Mouse (Mus musculus) lung, embryonic 15.5 days (tissue): Measurements from ENCODE around the gene Dnmt3l. TPM values are rescaled to one million over a fixed set of nuclear protein-coding genes. Genes with fewer than 3 reads are reported as not detected.
"Not testable (repeated sequence)": the region's sequence is repeated elsewhere in the genome, so short reads cannot be mapped to it uniquely, and the experiment has no call there.

Source experiments
- ATAC-seq: fragments of 200-750 bp; cut with Nextera tagmentation; 2 replicates; pipeline ENCODE4 v1.8.0; 2017; ENCODE audit warnings: moderate number of reproducible peaks, borderline replicate concordance; ENCODE audit not compliant: low FRiP score, low TSS enrichment; ENCODE audit errors: extremely low read depth
- H3K27ac ChIP-seq: fragments of 300-500 bp; sonication (generic); 2 replicates; pipeline ENCODE4 v1.5.1; 2015; ENCODE audit warnings: moderate library complexity, mild to moderate bottlenecking, inconsistent platforms
- H3K27me3 ChIP-seq: fragments of 300-500 bp; sonication (generic); 2 replicates; pipeline ENCODE4 v1.6.1; 2015; ENCODE audit warnings: inconsistent platforms
- H3K36me3 ChIP-seq: fragments of 300-500 bp; sonication (generic); 2 replicates; pipeline ENCODE4 v1.6.1; 2015; ENCODE audit warnings: inconsistent platforms
- H3K4me1 ChIP-seq: fragments of 300-500 bp; sonication (generic); 2 replicates; pipeline ENCODE4 v1.6.1; 2015; ENCODE audit warnings: inconsistent platforms
- H3K4me2 ChIP-seq: fragments of 300-500 bp; sonication (generic); 2 replicates; pipeline ENCODE4 v1.6.1; 2015; ENCODE audit warnings: inconsistent platforms, mild to moderate bottlenecking, moderate library complexity
- H3K4me3 ChIP-seq: fragments of 300-500 bp; sonication (generic); 2 replicates; pipeline ENCODE4 v1.5.1; 2015; ENCODE audit warnings: mild to moderate bottlenecking, inconsistent platforms
- H3K9ac ChIP-seq: fragments of 300-500 bp; sonication (generic); 2 replicates; pipeline ENCODE4 v1.6.1; 2015; ENCODE audit warnings: inconsistent platforms
- H3K9me3 ChIP-seq: fragments of 300-500 bp; sonication (generic); 2 replicates; pipeline ENCODE4 v1.6.1; 2016; ENCODE audit warnings: inconsistent platforms
- WGBS: fragments of 180-500 bp; shearing (Covaris S2); methylation state at CpG from one replicate; pipeline ENCODE4 v1.1.7; 2015; 5-methylcytosine and 5-hydroxymethylcytosine counted together
- polyA plus RNA-seq: library from polyadenylated mRNA; unstranded; fragments of >200 nt; fragmentation: Nextera tagmentation; extraction: Ambion mirVana; gene quantifications from 2 replicates; pipeline ENCODE4 v1.2.1, GENCODE M21; 2015

Dnmt3l gene
- polyA plus RNA-seq, 1 experiment from 2014 or later = 1.9 TPM

- Histone ChIP-seq H3K4me2 (no peak overlapping the region), H3K9ac (no peak overlapping the region), H3K27ac (no peak overlapping the region), H3K4me3 (no peak overlapping the region), H3K36me3 (no peaks in the 10 kb centered on the region), H3K27me3 (no peaks in the 10 kb centered on the region), H3K4me1 (no peaks in the 10 kb centered on the region), H3K9me3 (no peaks in the 10 kb centered on the region)
- 0 out of 2 replicates have a peak, but pooled peaks have one; percentile 35 for ATAC-seq
- 40% methylated on average over 6 of the region's 6 CpGs for WGBS
Observed at GRCm38 (mm10) chr10:78090246-78090645, 48.5 kb downstream of the Dnmt3l start.

- H3K4me1 ChIP-seq = no peaks in the 10 kb centered on the region
- WGBS = 73% methylated on average over 4 of the region's 4 CpGs
- no peak overlapping the region for H3K27ac ChIP-seq
- H3K9me3 ChIP-seq = no peaks in the 10 kb centered on the region
- H3K36me3 ChIP-seq = no peaks in the 10 kb centered on the region
- no peak overlapping the region for H3K9ac ChIP-seq
- no peaks in the 10 kb centered on the region for H3K27me3 ChIP-seq
- H3K4me3 ChIP-seq = no peak overlapping the region
- no peak overlapping the region for H3K4me2 ChIP-seq
- no peak for ATAC-seq
Observed at GRCm38 (mm10) chr10:78090706-78091491, 49.2 kb downstream of the Dnmt3l start.

- no peak for ATAC-seq
- Histone ChIP-seq H3K4me1 (no peaks in the 10 kb centered on the region), H3K4me2 (no peak overlapping the region), H3K4me3 (no peak overlapping the region), H3K9me3 (no peaks in the 10 kb centered on the region), H3K27me3 (no peaks in the 10 kb centered on the region), H3K36me3 (no peaks in the 10 kb centered on the region), H3K9ac (no peak overlapping the region), H3K27ac (no peak overlapping the region)
- WGBS = 81% methylated on average over 23 of the region's 23 CpGs
Observed at GRCm38 (mm10) chr10:78091865-78092724, 50.3 kb downstream of the Dnmt3l start.

GRCm38 (mm10) chr10:78092725-78093029 is 50.9 kb downstream of the Dnmt3l start:
- ATAC-seq = no peak
- WGBS = 85% methylated on average over 13 of the region's 13 CpGs

GRCm38 (mm10) chr10:78095221-78095620 is 53.5 kb downstream of the Dnmt3l start:
- no peaks in the 10 kb centered on the region for H3K27me3 ChIP-seq
- H3K36me3 ChIP-seq = no peaks in the 10 kb centered on the region
- no peak overlapping the region for H3K4me2 ChIP-seq
- H3K27ac ChIP-seq = no peak overlapping the region
- no peak overlapping the region for H3K4me3 ChIP-seq
- H3K9me3 ChIP-seq = no peaks in the 10 kb centered on the region
- ATAC-seq = no peak
- no peaks in the 10 kb centered on the region for H3K4me1 ChIP-seq
- H3K9ac ChIP-seq = no peak overlapping the region

More at GRCm38 (mm10) chr10:78092725-78093029, 50.9 kb downstream of the Dnmt3l start:
- Histone ChIP-seq H3K4me2 (no peak overlapping the region), H3K9me3 (no peaks in the 10 kb centered on the region), H3K4me3 (no peak overlapping the region), H3K27me3 (no peaks in the 10 kb centered on the region), H3K4me1 (no peaks in the 10 kb centered on the region), H3K36me3 (no peaks in the 10 kb centered on the region), H3K9ac (no peak overlapping the region), H3K27ac (no peak overlapping the region)

- Histone ChIP-seq H3K9ac (no peak overlapping the region), H3K27ac (peak overlapping the region; percentile 24; the same call in 1 of the 2 replicates), H3K4me2 (no peak overlapping the region), H3K27me3 (no peaks in the 10 kb centered on the region), H3K9me3 (no peaks in the 10 kb centered on the region), H3K4me1 (peaks cover 8% of the 10 kb centered on the region), H3K4me3 (no peak overlapping the region), H3K36me3 (no peaks in the 10 kb centered on the region)
- ATAC-seq = no peak
- 75% methylated on average over 5 of the region's 5 CpGs for WGBS
Observed at GRCm38 (mm10) chr10:78095954-78096931, 54.5 kb downstream of the Dnmt3l start.

GRCm38 (mm10) chr10:78099860-78100259 is 58.1 kb downstream of the Dnmt3l start:
- H3K4me2 ChIP-seq, ATAC-seq: not testable (repeated sequence)

GRCm38 (mm10) chr10:78100989-78101780 is 59.4 kb downstream of the Dnmt3l start:
- Histone ChIP-seq H3K4me3 (peak overlapping the region; percentile 13), H3K4me1 (peaks cover 32% of the 10 kb centered on the region), H3K9me3 (no peaks in the 10 kb centered on the region), H3K27ac (no peak overlapping the region), H3K4me2 (peak overlapping the region; percentile 48), H3K27me3 (no peaks in the 10 kb centered on the region; the same call in 1 of the 2 replicates), H3K36me3 (no peaks in the 10 kb centered on the region), H3K9ac (0 out of 2 replicates have a peak overlapping the region, but pooled peaks have one; percentile 1)
- no peak for ATAC-seq
- 7% methylated on average over 16 of the region's 16 CpGs for WGBS

More at GRCm38 (mm10) chr10:78099860-78100259, 58.1 kb downstream of the Dnmt3l start:
- not testable (repeated sequence) for H3K27ac ChIP-seq, H3K36me3 ChIP-seq, H3K9me3 ChIP-seq, H3K4me3 ChIP-seq, H3K27me3 ChIP-seq, H3K9ac ChIP-seq
- H3K4me1 ChIP-seq = peaks cover 23% of the 10 kb centered on the region

GRCm38 (mm10) chr10:78104555-78105490 is 63.1 kb downstream of the Dnmt3l start:
- Histone ChIP-seq H3K9me3 (no peaks in the 10 kb centered on the region), H3K36me3 (no peaks in the 10 kb centered on the region), H3K27me3 (no peaks in the 10 kb centered on the region; the same call in 1 of the 2 replicates), H3K27ac (peak overlapping the region; percentile 71), H3K4me2 (peak overlapping the region; percentile 1; the same call in 1 of the 2 replicates), H3K9ac (no peak overlapping the region), H3K4me3 (no peak overlapping the region), H3K4me1 (peaks cover 32% of the 10 kb centered on the region)
- ATAC-seq = peak; percentile 70
- WGBS = 40% methylated on average over 11 of the region's 11 CpGs

- ATAC-seq = no peak
- no peak overlapping the region for H3K4me3 ChIP-seq
- H3K27me3 ChIP-seq = no peaks in the 10 kb centered on the region; the same call in 1 of the 2 replicates
- no peaks in the 10 kb centered on the region for H3K9me3 ChIP-seq
- H3K27ac ChIP-seq = peak overlapping the region; percentile 71
- H3K9ac ChIP-seq = no peak overlapping the region
- 80% methylated on average over 12 of the region's 12 CpGs for WGBS
- no peaks in the 10 kb centered on the region for H3K36me3 ChIP-seq
- H3K4me2 ChIP-seq = no peak overlapping the region
- peaks cover 31% of the 10 kb centered on the region for H3K4me1 ChIP-seq
Observed at GRCm38 (mm10) chr10:78105548-78105947, 63.8 kb downstream of the Dnmt3l start.
